Mouse (Mus musculus) induced T-regulatory cell, adult 2 months (primary cell): Measurements from ENCODE around the gene Taok2.

Experiments
- DNase-seq: peaks from one replicate; pipeline ENCODE4 v3.0.0-alpha.2; 2012; ENCODE audit warnings: low read depth

Taok2 gene

DNA sequence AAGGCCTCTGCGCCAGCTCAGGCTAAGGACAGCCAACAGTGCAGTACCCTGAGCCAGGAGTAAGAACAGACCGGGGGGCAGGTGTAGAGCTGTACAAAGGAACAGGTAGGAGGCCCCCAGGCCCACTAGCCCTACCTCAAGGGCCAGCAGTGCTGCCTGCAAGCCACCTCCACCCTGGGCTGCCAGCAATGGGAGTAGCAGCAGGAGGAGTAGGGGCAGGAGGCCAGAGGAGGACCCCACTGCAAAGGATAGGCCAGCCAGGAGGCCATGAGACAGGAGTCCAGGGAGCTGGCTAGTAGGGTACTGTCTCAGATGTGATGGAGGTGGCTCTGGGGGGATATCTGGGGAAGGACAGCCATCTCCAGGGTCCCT is 14.0 kb downstream of the Taok2 start:
- DNase-seq = no peak

DNA sequence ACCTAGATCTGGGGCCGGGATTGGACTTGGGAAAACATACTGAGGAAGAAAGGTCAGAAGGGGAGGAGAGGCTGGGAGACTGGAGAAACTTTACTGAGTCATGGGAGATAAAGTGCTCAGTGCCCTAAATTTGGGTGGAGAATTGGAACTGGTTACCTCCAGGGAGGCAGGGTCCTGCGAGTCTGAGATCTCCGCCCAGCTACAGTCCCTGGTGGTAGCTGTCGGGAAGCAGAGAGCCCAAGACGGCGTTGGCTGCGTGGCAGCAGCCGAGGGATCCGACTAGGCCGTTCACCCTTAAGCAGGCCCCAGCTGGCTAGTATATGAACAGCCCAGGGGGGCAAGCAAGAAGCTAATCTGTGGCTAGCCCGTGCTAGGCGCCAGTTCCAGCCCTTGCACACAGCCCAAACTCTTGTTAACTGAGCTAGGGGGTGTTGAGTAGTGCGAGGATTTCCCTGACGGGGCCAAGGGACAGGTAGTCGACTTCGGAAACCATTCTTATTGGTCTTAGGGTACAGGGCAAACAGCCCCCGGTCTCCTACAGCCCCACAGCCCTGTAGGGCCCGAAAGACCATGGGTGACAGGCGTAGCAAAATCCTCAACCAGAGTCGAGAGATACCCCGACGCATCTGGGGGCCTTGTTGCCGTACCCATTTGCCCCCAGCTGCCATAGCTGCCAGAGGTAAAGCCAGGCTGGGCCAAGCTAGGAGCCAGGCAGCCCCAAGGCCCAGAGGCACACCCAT is 14.6 kb downstream of the Taok2 start:
- no peak for DNase-seq

DNA sequence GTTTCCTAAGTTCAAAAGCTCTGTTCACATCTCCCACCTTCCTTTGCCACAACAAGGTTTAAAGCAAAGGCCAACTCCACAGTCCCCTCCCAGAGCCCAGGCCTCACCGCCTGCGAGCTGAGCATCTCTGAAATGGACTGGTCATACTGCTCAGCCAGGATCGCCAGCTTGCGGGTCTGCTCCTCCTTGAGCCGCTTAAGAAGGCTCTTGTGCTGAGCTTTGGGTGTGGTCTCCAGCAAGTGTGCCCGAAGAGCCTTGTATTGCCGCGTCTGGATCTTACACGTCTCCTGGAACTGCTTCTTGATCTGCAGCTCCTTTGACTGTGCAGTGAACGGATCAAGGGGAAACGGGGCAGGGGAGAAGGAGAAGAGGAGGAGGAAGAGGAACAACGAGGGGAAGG is 16.5 kb downstream of the Taok2 start:
- no peak for DNase-seq

DNA sequence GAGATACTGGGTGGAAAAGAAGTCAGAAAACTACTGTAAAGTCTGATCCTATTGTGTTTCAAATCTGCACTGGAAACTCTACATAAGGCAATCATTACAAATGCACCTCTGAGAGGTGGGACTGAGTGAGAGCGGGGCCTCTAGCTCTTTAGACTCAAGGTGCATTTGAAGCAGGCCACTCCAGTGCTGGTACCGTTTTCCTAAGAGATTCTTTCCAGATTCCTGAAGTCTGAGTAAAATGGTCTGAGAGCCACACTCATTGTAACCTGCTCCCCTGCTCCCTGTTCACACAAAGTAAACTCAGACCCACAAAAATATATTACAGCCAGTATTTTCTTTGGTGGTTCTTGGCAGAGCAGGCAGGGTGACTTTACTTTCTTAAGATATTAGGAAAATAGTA is 17.0 kb downstream of the Taok2 start:
- DNase-seq = no peak

DNA sequence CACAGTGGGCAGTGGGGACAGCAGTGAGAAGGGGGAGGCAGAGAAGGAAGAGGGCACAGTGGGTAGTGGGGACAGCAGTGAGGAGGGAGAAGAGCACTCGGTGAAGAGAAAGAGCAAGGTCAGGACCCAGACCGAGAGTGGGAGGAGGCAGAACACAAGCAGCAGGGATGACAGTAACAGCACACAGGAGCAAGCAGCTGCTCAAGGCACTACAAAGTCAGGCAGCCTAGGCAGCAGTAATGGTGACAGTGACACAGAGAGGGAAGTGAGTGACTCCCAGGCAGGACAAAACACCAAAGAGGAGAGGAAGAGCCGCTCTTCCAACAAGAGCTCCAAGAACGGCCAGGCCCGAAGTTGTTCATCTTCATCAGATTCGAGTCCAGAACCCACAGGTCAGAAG is 20.7 kb downstream of the Taok2 start:
- no peak for DNase-seq

DNA sequence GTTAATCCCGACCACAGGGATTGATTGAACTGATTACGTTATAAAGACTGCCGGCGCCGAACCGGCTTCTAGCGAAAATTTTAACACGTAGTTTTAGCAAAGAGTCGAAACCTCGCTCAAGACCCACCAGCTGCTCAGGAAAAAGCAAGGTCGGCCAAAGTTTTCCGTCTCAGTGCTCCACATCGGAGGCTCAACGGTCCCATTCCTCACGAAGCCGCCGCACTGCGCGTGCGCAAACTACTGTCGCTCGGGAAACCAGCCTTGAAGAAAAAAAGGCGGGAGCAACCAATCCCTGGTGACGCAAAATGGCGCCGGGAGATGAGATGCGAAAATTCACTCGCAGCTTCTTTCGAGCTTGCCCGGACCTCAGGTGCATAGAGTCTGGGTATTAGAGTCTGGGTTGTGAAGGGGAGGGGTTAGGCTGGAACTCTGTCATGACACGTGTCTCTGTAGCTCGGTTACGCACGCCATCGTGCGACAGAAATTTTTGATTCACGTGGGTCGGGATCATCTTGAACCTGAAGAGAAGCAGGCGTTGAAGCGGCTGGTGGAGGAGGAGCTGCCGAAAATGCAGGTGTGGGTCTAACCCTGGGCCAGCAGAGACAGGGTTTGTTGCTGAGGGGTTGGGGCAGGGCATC is 22.2 kb downstream of the Taok2 start, which contains the start of gene Ino80e:
Ino80e (minus strand) TSS at position 231 of the 638 bp plus-strand sequence.
- peak; percentile 98 for DNase-seq

DNA sequence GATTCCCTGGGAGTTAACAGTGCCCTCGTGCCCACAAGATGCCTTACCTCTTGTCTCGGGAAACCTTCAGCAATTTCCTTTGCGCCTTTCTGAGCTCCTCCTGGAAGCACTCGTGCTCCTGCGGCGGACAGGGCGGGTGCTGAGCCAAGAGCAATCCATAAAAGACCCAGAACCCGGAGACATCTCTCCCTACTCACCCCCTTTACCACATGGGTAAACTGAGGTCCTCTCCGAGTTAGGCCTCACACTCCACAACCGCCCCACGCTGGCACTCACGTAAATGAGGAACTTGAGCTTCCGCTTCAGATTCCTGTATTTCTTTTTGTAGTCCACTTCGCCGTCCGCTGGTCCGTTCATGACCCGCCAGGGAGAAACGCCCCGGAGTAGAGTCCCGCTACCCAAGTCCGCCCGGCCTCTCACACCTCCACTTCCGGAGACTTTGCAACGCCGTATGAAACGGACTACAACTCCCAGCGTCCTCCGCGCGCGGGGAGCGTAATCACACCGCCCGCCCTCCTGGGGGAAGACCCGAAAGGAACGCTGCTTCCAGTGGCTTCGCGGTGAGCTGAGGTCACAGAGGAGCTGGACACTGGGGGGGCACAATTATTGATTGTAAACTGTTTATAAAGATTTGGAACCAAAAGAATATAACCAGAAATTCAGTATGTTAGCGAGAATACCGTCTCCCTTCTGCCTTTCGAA is 22.9 kb downstream of the Taok2 start, which contains the start of gene Hirip3:
Hirip3 (plus strand) TSS at position 544 of the 702 bp plus-strand sequence.
- DNase-seq = peak; percentile 97

DNA sequence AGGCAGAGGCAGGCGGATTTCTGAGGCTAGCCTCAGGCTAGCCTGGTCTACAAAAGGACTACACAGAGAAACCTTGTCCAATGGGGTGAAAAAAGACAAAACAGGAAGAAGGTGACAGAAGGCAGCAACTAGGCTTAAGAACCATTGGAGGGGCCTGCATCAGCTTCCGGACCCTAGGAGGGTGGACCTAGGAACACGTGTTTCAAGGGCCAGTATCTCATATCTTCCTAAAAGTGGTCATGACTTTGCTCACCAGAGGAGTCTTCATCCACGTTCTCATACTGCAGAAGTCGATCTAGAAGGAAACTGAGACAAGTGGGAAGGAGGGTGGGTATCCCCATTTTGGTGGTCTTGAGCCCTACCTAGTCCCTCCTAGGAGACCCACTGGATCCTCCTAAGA is 23.5 kb downstream of the Taok2 start:
- DNase-seq = peak; percentile 42

DNA sequence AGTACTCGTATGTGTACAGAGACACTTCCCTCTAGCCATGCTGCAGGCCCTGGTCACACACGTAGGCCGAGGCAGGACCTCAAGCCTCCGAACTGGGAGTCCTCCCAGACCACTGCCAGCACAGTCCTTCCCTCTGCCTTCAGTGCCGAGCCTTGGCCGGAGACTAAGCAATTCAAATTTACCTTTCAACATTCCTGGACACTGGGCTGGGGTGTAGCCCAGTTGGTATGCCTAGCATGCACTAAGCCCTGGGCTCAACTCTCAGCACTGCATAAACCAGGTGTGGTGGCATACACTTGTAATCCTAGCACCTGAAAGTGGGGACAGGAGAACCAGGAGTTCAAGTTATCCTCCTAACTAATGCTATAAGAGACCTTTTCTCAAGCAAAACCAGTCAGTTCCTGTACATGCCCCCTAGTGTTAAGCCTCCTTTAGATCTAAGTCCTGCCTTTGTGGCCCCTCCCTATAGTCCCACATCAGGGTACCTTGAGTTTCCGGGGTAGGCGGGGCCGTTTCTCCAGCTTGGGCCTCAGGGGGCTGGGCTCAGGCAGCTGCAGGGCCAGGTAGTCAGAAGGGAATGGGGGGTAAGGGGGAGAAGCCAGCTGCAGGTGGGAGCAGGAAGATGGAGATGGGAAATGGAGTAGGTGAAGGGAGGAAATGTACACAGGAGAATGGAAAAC is 27.6 kb downstream of the Taok2 start:
- DNase-seq = no peak

DNA sequence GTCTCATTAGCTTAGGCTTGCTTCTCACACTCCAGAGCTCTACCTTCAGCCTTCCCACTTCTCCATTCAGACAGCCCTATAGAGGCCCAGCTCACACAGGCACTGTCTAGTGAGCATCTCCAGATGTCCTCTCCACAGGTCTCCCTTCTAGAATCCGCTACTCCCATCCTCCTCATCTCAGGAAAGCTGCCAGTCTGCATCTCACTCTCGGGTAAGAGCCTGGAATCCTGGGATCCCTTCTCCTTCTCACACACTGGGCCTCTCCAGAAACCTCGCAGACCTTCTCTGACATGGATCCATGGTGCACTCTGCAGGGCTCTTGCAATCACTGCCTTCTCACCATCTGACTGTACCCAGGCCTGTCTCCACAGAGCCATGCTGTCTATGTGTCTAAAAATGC is 28.9 kb downstream of the Taok2 start:
- no peak for DNase-seq

DNA sequence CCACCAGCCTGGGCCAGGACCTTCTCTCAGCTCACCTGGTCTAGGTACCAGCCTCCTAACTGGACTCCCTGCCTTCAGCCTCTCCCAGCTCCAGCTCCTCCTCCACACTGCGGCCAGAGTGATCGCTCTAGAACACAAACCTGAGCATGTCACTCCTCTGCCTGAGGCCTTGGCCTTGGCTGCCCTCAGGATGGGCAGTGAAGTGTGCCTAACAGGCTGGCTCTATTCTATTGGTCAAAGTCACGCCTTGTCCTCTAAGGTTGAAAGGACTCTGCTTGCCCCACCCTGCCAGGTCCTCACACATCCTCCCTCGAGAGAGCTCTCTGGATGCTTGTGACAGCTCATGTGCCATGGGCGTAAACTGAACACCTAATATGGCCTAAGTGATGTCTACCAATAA is 31.0 kb downstream of the Taok2 start:
- DNase-seq = no peak

DNA sequence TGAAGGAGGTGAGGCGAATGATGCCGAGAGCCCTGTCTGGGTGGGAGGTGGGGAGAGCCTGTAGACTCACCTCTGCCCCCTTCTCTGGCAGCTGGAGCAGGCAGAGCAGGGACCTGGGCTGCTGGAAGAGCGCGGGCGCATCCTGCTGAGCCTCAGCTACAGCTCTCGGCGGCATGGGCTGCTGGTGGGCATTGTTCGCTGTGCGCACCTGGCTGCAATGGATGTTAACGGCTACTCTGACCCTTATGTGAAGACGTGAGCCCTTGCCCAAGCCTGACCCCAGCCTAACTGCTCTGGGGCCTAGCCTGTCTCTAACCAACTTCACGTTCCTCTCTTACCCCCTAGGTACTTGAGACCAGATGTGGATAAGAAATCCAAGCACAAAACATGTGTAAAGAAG is 33.3 kb downstream of the Taok2 start:
- no peak for DNase-seq

DNA sequence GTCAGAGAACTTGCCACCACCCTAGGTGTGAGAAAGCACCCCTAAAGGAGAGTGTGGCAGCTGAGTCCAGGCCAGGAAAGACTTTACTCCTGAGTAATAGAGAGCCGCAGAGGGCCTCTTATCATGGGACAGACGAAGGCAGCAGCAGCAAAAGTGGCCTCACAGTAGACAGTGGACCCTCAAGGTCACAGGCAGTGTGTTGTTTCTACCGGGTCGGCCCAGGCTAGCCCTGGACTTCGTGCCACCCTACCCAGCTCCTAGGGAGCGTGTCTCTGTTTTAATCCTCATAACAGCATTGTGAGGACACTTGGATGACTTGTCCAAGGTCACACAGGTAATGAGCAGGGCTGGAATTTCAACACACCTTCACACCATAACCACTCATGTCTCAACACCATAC is 34.3 kb downstream of the Taok2 start:
- DNase-seq = no peak

DNA sequence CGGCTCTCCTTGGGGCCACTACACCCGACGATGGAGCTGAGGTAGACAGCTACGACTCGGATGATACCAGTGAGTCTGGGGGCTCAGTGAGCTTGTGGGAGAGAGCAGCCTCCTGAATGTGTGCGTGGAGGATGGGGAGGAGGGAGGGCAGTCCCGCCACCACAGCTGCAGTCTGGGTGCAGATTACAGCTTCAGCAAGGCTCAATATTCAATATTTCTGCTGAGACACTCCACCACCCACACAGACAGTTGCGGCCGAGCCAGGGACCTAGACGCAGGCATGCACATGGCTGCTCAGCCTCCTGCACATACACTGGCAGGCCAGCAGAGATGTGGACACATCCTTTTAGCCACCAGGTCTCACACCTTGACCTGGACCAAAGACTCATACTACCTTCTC is 35.7 kb downstream of the Taok2 start:
- DNase-seq = no peak

DNA sequence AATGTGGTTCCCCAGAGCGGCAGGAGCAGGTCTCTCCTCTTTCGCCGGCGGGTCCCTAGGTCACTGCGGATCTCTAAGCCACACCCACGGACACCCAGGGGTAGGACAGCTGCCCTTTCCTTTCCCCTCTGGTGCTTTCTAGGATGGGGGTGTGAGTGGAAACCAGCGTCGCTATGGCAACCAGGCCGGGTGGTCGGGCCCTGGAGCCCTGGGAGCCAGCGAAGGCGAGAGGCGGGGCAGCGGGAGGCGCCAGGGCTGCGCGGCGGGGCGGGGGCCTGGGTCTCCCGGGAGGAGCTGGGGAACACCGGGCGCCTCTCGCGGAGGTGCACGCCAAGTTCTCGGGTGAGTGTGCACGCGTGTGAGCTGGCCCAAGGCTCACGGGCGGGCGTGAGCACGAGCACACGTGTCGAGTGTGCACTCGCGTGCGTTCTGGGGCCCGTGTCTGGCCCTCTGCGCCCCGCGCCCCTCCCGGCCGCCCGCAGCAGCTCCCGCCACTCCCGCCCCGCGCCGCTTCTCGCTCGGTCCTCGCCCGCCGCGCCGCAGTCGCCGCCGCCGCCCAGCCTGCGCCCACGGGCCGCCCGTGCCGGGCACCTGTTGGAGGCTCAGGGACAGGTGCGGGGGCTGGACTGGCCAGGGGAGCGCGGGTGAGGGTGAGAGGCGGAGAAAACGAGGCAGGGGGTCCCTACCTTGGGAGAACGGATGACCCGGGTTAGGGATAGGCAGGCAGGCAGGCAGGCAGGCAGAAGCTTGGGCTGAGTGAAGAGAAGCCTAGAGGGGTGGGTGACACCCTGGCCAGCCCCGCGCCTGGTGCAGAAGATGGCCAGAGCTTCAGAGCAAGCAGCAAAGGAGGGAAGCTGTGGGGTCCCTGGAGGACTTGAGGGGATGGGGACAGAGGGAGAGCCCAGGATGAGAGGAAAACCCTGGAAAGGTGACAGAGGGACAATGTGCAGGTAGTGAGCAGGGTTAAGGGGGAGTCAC is 36.8 kb downstream of the Taok2 start:
- DNase-seq = peak; percentile 20

DNA sequence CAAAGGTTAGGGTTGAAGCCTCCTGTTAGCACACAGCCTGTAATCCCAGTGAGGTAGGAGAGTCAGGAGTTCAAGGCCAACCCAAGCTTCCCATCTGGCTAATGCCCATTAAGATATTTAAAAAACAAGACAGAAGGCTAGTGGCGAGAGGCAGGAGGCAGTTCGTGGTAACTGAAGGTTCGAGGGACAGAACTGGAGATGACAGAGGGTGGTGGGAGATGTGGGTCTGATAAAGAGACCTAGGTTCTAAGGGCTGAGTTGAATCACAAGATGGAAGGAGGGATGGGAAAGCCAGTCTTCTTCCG is 37.4 kb downstream of the Taok2 start, which contains the start of gene Doc2a:
Doc2a (plus strand) TSS at position 301 of the 305 bp plus-strand sequence.
- no peak for DNase-seq

DNA sequence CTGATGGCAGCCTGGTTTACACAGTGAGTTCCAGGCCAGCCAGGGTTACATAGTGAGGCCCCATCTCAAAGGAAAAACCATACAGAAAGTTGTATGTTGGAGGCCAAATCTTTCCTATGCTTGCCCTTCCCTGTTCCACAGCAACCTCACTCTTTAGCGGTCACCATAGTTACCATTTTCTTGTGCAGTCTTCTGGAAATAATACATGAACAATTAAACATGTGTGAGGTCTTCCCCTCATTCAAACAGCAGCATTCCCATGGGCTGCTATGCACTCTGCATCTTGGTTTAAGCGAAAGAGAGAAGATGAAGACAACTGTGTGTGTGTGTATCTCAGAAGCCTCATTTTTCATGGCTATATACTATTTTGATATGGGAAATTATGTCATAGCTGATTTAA is 39.0 kb downstream of the Taok2 start:
- no peak for DNase-seq

DNA sequence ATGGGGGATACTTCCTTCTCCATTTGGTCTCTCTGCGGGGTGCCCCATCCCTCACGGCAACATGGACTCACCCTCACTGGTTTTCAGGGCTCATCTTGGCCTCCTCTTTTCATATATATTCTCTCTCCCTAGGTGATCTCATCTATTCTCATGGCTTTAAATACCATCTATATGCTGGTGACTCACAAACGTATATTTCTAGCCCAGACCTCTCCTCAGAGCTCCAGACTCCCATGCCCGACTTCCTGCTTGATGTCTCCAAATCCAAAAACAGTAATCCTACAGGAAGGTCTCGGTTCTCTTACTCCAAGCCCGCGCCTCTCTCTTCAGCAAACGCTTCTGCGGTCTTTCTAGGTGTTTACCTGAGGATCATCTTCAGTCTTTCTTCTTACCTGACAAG is 41.2 kb downstream of the Taok2 start:
- DNase-seq = no peak

DNA sequence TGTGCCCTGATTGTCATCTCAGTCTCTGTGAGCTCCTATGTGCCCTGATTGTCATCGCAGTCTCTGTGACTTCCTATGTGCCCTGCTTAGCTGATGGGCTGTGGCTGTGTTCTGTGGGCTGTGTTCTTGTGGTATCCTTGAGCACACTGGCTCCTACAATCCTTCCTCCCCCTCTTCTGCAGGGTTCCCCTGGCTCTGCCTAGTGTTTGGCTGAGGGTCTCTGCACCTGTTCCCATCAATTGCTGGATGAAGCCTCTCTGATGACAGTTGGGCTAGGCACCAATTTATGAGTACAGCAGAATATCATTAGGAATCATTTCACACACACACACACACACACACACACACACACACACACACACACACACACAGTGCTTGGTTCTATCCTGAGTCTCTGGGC is 51.2 kb downstream of the Taok2 start:
- no peak for DNase-seq

DNA sequence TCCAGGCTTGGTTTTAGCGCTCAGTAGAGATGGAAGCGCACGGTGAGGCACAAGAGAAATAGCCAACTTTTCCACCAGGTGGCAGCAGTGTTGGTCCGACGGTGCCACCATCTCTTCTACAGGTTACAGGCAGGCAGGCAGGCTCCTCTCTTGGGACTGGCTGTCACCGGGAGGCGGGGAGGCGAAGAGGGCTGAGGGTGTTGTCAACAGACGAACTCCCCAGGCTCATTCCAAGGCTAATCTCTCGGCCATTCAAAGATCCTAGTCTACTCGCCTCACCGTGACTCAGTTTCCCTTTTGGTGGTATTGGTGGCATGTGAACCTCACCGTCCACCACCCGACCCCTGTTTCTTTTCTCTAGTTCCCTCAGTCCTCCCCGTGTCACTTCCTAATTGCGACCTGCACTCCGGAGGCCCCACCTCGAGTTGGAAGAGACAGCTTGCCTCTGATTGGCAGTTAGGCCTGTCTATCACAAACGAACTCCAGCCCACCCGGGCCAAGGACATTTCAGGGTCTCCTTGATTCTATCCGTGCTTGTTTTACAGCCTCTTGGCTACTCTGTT is 52.4 kb downstream of the Taok2 start:
- DNase-seq = peak; percentile 88

DNA sequence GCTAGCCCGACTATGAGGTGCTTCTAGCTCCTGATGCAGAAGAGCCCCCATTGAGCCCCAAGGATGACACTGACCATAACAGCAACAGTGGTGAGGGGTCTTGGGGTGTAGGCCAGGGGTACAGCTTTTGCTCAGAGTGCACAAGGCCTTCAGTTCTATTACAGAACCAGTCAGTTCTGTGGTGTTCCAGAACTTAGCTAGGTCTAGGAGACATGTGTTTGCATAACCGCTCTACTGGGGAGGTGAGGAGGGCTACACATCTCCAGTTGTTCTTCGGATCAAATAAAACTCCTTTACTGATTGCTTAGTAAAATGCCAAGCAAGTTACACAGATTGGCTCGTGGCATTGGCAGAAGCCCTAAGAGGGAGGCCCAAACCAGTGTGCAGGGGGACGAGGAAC is 53.0 kb downstream of the Taok2 start, which contains the start of gene 4930451I11Rik:
4930451I11Rik (minus strand) TSS at position 101 of the 400 bp plus-strand sequence.
- no peak for DNase-seq
